Mouse (Mus musculus): ENCODE measurements around the gene Dbnl.
"Not testable (repeated sequence)": the region's sequence is repeated elsewhere in the genome, so short reads cannot be mapped to it uniquely, and the experiment has no call there.

Gene Dbnl

DNA sequence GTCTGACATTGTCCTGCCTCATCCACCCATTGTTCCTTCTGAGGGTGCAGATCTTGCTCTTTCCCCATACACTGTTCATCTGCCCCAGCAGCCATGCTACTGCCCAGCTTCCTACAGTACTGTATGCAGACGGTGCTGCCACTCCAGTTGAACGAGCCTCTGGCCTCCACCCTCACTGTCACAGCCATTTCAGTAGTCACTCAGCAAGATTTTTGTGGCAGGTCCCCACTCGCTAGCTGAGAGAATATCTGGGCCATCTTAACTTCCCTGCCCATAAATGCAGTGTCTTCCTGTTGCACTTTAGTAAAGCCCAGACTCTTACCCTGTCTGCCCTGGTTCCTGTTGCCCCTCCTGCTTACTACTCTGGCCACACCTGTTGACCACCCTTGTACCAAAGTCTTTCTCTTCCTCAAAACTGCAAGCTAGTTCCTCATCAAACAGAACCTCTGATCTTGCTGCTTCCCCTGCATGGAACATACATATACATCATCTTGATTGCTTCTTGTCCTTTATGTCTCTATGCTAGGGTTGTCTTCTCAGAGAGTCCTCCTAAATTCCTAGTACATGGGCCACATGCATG, 1.6 kb downstream of the Dbnl start:
- in situ Hi-C loops (cut with MboI; ENCODE audit: low pct_unique_long_range_greater_than_20kb in 1 of 2, low sequenced_read_pairs in 2 of 2, unreplicated experiment in 1 of 2) = loop anchor here in 1 of 2 experiments (10.0 kb wide), 1 partner anchor 305 kb away; no protein-coding TSS in a partner anchor

- in situ Hi-C loops (cut with MboI; ENCODE audit: low pct_unique_long_range_greater_than_20kb in 1 of 2, low sequenced_read_pairs in 2 of 2, unreplicated experiment in 1 of 2) = no loop called here
These were observed 2.1 kb downstream of the Dbnl start for GRCm38 (mm10) chr11:5790431-5790830.

DNA sequence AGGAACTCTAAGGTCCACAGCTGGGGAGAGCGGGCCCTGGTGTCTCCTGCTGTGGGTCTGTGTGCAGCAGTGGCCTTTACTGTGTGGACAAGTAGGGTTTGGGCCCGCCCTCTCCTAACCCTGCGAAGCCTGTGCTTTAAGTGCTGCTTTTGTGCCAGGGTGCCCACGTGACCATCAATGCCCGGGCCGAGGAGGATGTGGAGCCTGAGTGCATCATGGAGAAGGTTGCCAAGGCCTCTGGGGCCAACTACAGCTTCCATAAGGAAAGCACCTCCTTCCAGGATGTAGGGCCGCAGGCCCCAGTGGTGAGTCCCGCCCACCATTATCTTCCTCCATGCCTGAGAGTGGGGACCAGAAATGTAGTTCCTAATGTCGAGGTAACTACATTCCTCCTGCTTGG, 7.0 kb downstream of the Dbnl start:
- in situ Hi-C loops (cut with MboI; ENCODE audit: low pct_unique_long_range_greater_than_20kb in 1 of 2, low sequenced_read_pairs in 2 of 2, unreplicated experiment in 1 of 2) = no loop called here

DNA sequence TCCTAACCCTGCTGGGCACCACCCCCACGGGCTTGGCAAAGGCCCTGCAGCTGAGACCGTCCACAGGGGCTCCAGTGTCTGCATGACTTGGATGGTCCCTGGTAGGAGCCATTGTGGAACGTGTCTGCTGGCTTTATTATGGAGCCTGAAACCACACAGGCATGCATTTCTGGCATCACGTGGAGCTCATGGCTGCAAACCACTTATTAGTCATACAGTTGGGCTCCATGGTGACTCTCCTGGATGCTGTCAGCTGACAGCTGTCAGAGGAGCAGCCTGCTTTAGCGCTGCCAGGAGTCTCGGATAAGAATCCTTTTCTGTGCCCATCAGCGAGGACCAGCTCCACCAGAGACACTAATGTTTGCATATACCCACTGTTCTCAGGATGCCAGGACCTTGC, 7.4 kb downstream of the Dbnl start:
- in situ Hi-C loops (cut with MboI; ENCODE audit: low pct_unique_long_range_greater_than_20kb in 1 of 2, low sequenced_read_pairs in 2 of 2, unreplicated experiment in 1 of 2) = no loop called here

DNA sequence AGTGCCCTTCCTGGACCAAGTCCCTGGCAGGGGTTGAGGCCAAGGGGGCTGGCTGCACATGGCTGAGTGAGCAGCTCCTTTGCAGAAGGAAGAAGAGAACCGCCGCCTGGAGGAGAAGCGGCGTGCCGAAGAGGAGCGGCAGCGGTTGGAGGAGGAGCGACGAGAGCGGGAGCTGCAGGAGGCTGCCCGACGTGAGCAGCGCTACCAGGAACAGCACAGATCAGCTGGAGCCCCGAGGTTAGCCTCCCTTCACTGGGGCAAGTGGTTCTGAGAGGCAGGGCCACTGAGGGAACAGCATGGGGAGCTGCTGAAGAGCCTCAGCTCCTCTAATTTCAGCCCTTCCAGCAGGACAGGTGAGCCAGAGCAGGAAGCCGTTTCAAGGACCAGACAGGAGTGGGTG, 8.7 kb downstream of the Dbnl start:
- in situ Hi-C loops (cut with MboI; ENCODE audit: low pct_unique_long_range_greater_than_20kb in 1 of 2, low sequenced_read_pairs in 2 of 2, unreplicated experiment in 1 of 2) = no loop called here

GRCm38 (mm10) chr11:5797371-5797770, 9.1 kb downstream of the Dbnl start:
- in situ Hi-C loops (cut with MboI; ENCODE audit: low pct_unique_long_range_greater_than_20kb in 1 of 2, low sequenced_read_pairs in 2 of 2, unreplicated experiment in 1 of 2) = no loop called here

DNA sequence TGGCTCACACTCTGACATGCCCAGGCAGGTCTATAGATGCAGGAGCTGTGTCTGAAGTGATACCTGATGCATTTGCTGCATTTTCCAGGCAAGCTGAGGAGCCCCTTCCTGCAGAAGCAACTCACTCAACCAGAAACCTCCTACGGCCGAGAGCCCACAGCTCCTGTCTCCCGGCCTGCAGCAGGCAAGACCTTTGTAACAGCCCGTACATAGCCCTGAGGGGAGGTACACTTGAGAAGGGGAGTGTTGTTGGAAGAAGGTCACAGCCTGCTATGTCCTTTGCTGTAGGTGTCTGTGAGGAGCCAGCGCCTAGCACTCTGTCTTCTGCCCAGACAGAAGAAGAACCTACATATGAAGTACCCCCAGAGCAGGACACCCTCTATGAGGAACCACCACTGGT, 9.6 kb downstream of the Dbnl start:
- in situ Hi-C loops (cut with MboI; ENCODE audit: low pct_unique_long_range_greater_than_20kb in 1 of 2, low sequenced_read_pairs in 2 of 2, unreplicated experiment in 1 of 2) = no loop called here

- in situ Hi-C loops (cut with MboI; ENCODE audit: low pct_unique_long_range_greater_than_20kb in 1 of 2, low sequenced_read_pairs in 2 of 2, unreplicated experiment in 1 of 2) = no loop called here
These were observed 11.6 kb downstream of the Dbnl start for GRCm38 (mm10) chr11:5799621-5800490.

- in situ Hi-C loops (cut with MboI; ENCODE audit: low pct_unique_long_range_greater_than_20kb in 1 of 2, low sequenced_read_pairs in 2 of 2, unreplicated experiment in 1 of 2) = no loop called here
These were observed 13.2 kb downstream of the Dbnl start for GRCm38 (mm10) chr11:5801511-5801910.

- in situ Hi-C loops (cut with MboI; ENCODE audit: low pct_unique_long_range_greater_than_20kb in 1 of 2, low sequenced_read_pairs in 2 of 2, unreplicated experiment in 1 of 2) = no loop called here
These were observed 13.7 kb downstream of the Dbnl start for GRCm38 (mm10) chr11:5802005-5802404.

GRCm38 (mm10) chr11:5802457-5803217, 14.3 kb downstream of the Dbnl start:
- in situ Hi-C loops (cut with MboI; ENCODE audit: low pct_unique_long_range_greater_than_20kb in 1 of 2, low sequenced_read_pairs in 2 of 2, unreplicated experiment in 1 of 2) = no loop called here

GRCm38 (mm10) chr11:5803551-5803981, 15.3 kb downstream of the Dbnl start, which contains the start of gene Pgam2:
Gene Pgam2, minus strand, starts transcription at chr11:5803733.
- in situ Hi-C loops (cut with MboI; ENCODE audit: low pct_unique_long_range_greater_than_20kb in 1 of 2, low sequenced_read_pairs in 2 of 2, unreplicated experiment in 1 of 2) = no loop called here

- in situ Hi-C loops (cut with MboI; ENCODE audit: low pct_unique_long_range_greater_than_20kb in 1 of 2, low sequenced_read_pairs in 2 of 2, unreplicated experiment in 1 of 2) = no loop called here
These were observed 15.9 kb downstream of the Dbnl start for GRCm38 (mm10) chr11:5804174-5804573.

- in situ Hi-C loops (cut with MboI; ENCODE audit: low pct_unique_long_range_greater_than_20kb in 1 of 2, low sequenced_read_pairs in 2 of 2, unreplicated experiment in 1 of 2) = no loop called here
These were observed 17.4 kb downstream of the Dbnl start for GRCm38 (mm10) chr11:5805711-5806110.

DNA sequence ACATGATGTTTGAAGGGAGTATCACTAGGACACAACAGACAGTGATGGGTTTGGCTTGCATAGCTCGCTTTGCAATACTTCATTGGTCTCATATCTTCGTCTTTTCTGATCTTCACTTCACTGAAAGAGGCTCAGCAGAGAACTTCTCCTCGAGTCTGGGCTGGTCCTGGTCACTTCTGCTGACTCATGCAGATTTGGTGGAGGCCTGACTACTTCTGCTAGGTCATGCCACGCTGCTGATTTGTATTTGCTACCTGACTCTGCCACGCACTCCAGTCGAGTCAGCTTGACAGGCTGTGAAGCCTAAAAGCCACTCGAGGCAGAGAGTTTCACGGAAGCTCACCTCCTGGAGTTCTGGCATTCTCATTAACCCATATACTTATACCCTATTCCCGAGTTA, 19.7 kb downstream of the Dbnl start:
- in situ Hi-C loops (cut with MboI; ENCODE audit: low pct_unique_long_range_greater_than_20kb in 1 of 2, low sequenced_read_pairs in 2 of 2, unreplicated experiment in 1 of 2) = no loop called here

DNA sequence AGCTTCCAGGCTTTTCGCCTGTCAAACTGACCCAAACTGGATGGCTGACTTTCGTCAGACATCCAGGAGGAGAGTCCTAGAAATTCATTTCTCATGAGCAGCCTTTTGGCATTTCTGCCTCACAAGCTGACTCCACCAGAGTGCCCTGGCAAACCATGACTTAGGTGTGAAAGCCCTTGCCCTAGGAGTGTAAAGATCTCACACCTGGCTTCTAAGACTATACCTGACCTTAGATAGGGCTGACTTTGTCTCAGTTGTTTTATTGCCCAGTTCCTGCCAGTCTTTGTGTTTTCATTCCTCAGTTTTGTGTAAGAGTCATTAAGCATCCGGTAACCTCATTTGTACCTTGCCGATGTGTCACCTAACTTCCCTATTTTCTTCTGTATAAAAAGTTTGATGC, 21.2 kb downstream of the Dbnl start:
- in situ Hi-C loops (cut with MboI; ENCODE audit: low pct_unique_long_range_greater_than_20kb in 1 of 2, low sequenced_read_pairs in 2 of 2, unreplicated experiment in 1 of 2) = not testable (repeated sequence)

- in situ Hi-C loops (cut with MboI; ENCODE audit: low pct_unique_long_range_greater_than_20kb in 1 of 2, low sequenced_read_pairs in 2 of 2, unreplicated experiment in 1 of 2) = no loop called here
These were observed 25.1 kb downstream of the Dbnl start for GRCm38 (mm10) chr11:5813381-5813780.

DNA sequence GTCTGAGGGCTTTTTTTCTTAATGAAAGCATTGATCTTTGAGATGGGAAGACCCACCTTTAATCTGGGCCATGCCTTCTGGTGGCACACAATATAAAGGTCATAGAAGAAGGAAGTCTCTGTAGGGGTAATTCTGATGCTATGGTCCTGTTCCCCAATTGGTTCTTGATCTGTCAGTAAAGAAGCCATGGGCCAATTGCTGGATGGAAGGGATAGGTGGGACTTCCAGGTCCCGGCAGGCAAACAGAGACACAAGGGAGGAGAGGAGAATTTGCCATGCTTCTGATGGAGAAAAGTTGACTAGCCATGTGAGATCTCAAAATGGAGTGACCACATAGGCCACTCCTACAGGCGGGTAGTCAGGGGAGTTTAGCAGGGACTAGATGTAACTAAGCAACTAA, 30.9 kb downstream of the Dbnl start:
- in situ Hi-C loops (cut with MboI; ENCODE audit: low pct_unique_long_range_greater_than_20kb in 1 of 2, low sequenced_read_pairs in 2 of 2, unreplicated experiment in 1 of 2) = no loop called here

DNA sequence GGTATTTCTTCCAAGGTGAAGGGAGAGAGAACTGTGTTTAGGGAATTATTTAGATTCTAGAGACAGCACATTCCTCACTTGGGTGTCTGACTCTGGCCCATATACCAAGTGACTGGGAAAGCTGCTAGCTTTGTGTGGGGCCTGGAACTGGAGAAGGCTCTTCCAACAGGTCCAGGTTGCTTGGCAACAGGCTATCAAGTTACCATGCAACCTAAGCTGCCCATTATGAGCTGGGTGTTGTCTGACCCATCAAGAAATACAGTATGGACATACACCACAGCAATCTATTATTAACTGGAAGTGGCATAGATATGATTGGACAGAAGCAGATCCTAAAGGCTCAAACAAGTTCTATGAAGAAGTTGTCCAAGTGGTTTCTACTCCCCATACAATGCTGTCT, 37.1 kb downstream of the Dbnl start:
- in situ Hi-C loops (cut with MboI; ENCODE audit: low pct_unique_long_range_greater_than_20kb in 1 of 2, low sequenced_read_pairs in 2 of 2, unreplicated experiment in 1 of 2) = no loop called here

Data from mouse embryonic stem cell (cell line).